Mouse (Mus musculus): ENCODE measurements at regions not wholly inside any gene's neighbourhood (a gene's known extent, or its start where the extent isn't known, plus 50 kb on each side); places are given as distances from the start of the nearest gene placed in this dataset.
A peak's percentile ranks its signal among the peaks of the same experiment; 100 is the strongest.

DNA sequence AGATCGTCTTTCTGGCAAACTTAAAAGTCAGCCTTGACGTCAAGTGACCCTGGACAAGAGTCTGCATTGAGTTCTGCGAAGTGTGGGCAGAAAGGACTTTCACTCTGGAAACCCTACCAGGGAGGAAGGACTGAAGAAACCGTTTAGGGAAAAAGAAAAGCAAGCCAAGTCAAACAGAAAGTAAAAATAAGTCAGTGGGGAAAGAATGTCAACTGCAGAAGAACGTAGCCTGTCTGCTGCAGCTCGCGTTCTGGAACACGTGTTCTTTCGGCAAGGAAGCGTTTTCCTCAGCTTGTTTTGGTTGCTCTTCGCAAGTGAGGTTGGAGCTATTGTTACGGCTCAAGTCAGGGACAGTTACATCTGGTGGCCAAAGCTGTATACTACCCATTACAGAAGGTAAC, 147.1 kb upstream of the Klf6 start:
- H3K9me3 ChIP-seq = no peaks in the 10 kb centered on the region
- H3K27me3 ChIP-seq = no peaks in the 10 kb centered on the region
- no peaks in the 10 kb centered on the region for H3K36me3 ChIP-seq
- H3K9ac ChIP-seq = no peak overlapping the region
- peak overlapping the region; percentile 57 for H3K27ac ChIP-seq
- no peak for ATAC-seq (ENCODE audit: insufficient number of reproducible peaks, low FRiP score, low TSS enrichment, low read depth)
- peak overlapping the region; percentile 34 for H3K4me2 ChIP-seq
- no peaks in the 10 kb centered on the region for H3K4me1 ChIP-seq
- WGBS = 34% methylated on average over 12 of the region's 12 CpGs
- H3K4me3 ChIP-seq = peak overlapping the region; percentile 23

DNA sequence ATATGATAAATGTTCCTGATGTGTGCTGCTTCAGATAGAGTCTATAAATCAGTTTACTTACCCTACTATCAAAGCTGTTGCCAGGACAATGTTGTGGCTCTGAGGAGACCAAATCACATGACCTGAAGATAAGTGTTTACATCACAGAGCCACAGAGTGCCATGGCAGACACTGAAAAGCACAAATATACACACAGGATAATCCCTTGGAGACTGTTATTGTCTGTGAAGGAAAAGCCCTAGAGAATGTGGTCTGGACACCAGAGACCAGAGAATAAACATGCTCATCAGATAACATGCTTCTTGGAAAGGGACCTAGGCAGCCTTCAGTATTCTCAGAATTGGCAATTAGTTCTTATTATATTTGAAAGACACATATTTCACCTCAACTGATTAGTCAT, 146.5 kb upstream of the Klf6 start:
- ATAC-seq (ENCODE audit: insufficient number of reproducible peaks, low FRiP score, low TSS enrichment, low read depth) = no peak
- Histone ChIP-seq H3K27ac (no peak overlapping the region), H3K9ac (no peak overlapping the region), H3K4me1 (no peaks in the 10 kb centered on the region), H3K27me3 (no peaks in the 10 kb centered on the region), H3K36me3 (no peaks in the 10 kb centered on the region), H3K9me3 (no peaks in the 10 kb centered on the region), H3K4me3 (no peak overlapping the region), H3K4me2 (peak overlapping the region; percentile 34; the same call in 1 of the 2 replicates)

DNA sequence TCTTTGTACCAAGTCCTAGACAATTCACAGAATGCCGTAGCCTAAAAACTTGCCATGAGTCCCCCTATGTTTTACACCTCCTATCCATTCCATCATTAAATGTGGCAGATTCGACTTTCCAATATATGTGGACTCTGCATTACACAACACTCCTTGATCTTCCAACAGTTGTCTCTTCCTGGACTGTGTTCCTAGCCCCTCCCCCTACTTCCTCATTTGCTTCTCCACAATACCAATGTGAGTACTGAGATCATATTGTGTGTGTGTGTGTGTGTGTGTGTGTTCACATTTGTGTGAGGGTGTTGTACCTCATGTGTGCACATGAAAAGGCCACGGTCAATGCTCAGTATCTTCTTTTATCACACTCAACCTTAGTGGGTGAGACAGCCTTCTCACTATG, 144.5 kb upstream of the Klf6 start:
- Histone ChIP-seq H3K4me1 (no peaks in the 10 kb centered on the region), H3K27ac (no peak overlapping the region), H3K9ac (no peak overlapping the region), H3K36me3 (no peaks in the 10 kb centered on the region), H3K4me2 (no peak overlapping the region), H3K9me3 (no peaks in the 10 kb centered on the region), H3K27me3 (no peaks in the 10 kb centered on the region), H3K4me3 (no peak overlapping the region)
- WGBS = 82% methylated on average over 3 of the region's 3 CpGs
- ATAC-seq (ENCODE audit: insufficient number of reproducible peaks, low FRiP score, low TSS enrichment, low read depth) = no peak

DNA sequence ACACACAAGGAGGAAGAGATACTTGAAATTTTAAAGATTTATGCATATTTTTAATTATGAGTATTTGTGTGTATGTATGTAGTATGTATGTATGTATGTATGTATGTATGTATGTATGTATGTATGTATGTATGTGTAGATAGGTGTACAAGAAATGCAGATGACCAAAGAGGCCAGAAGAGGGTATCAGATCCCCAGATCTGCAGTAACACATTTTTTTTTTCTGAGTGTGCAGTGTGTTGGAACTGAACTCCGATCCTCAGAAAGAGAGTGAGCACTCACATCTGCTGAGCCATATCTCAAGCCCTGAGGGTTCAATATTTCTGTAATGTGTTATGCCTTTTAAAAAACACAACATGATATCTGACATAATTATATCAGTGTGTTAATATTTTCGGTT, 138.0 kb upstream of the Klf6 start:
- no peak overlapping the region for H3K4me3 ChIP-seq
- no peaks in the 10 kb centered on the region for H3K27me3 ChIP-seq
- H3K9ac ChIP-seq = no peak overlapping the region
- H3K27ac ChIP-seq = no peak overlapping the region
- H3K4me2 ChIP-seq = no peak overlapping the region
- no peak for ATAC-seq (ENCODE audit: insufficient number of reproducible peaks, low FRiP score, low TSS enrichment, low read depth)
- no peaks in the 10 kb centered on the region for H3K36me3 ChIP-seq
- WGBS = 82% methylated on average over 2 of the region's 2 CpGs
- no peaks in the 10 kb centered on the region for H3K4me1 ChIP-seq
- no peaks in the 10 kb centered on the region for H3K9me3 ChIP-seq

DNA sequence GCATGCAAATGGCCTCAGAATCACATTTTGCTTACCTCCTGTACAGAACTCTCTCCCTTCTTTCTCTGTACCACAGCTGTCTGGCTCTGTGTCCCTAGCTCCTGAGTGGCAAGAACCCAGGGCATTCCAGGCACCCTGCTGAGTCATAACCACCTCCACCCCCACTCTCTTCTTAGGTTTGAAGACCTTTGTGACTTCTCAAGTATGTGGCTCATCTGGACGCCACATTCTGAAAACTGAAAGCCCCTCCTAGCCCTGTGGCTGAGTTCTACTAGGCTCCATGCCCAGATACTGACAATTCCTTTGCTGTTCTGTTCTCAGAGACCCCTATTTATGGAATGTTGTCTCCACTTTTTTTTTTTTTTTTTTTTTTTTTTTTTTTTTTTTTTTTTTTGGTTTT, 136.9 kb upstream of the Klf6 start:
- H3K36me3 ChIP-seq = no peaks in the 10 kb centered on the region
- H3K4me3 ChIP-seq = no peak overlapping the region
- no peak overlapping the region for H3K9ac ChIP-seq
- H3K27ac ChIP-seq = no peak overlapping the region
- 52% methylated on average over 1 of the region's 1 CpGs for WGBS
- no peaks in the 10 kb centered on the region for H3K9me3 ChIP-seq
- no peaks in the 10 kb centered on the region for H3K4me1 ChIP-seq
- H3K4me2 ChIP-seq = no peak overlapping the region
- H3K27me3 ChIP-seq = no peaks in the 10 kb centered on the region
- no peak for ATAC-seq (ENCODE audit: insufficient number of reproducible peaks, low FRiP score, low TSS enrichment, low read depth)

DNA sequence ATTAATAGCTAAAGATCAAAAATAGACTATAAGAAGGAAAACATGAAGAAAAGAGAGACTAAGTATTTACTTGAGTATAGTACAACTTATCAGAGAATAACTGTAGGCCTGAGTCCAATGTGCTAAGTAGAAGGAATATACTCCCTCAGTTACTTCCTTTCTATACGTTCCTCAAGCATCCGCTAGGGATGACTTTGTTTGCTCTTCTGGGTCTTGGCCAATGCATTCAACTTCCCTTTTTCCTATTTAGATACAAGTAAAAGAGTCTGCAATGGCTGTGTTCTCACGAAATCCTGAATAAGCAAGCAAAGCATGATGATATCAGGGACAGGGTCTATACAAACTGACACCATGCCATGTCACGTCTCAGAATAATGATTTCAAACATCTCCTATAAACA, 135.3 kb upstream of the Klf6 start:
- Histone ChIP-seq H3K4me1 (no peaks in the 10 kb centered on the region), H3K9me3 (no peaks in the 10 kb centered on the region), H3K27me3 (no peaks in the 10 kb centered on the region), H3K36me3 (no peaks in the 10 kb centered on the region), H3K27ac (no peak overlapping the region), H3K4me3 (no peak overlapping the region), H3K9ac (no peak overlapping the region), H3K4me2 (no peak overlapping the region)
- 79% methylated on average over 4 of the region's 4 CpGs for WGBS
- ATAC-seq (ENCODE audit: insufficient number of reproducible peaks, low FRiP score, low TSS enrichment, low read depth) = no peak

DNA sequence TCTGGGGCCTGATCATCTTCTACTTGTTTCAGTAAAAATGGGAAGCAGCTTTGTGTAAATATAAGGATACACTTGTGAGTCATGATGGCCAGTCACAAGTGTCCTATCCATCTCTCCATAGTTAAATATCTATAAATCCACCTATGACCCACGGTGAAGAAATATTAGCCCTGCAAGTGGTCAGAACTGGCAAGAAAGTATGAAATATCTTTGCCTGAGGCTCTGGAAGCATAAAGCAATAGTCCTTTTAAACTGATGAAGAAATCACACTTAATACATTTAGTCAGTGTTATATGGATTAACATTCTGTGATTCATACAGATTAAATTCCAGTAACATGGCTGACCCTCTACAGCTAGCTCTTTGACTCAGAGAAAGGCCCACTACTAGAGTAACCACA, 134.8 kb upstream of the Klf6 start:
- no peak overlapping the region for H3K9ac ChIP-seq
- 70% methylated on average over 1 of the region's 1 CpGs for WGBS
- no peak overlapping the region for H3K27ac ChIP-seq
- no peaks in the 10 kb centered on the region for H3K27me3 ChIP-seq
- H3K9me3 ChIP-seq = no peaks in the 10 kb centered on the region
- H3K4me1 ChIP-seq = no peaks in the 10 kb centered on the region
- no peak for ATAC-seq (ENCODE audit: insufficient number of reproducible peaks, low FRiP score, low TSS enrichment, low read depth)
- H3K4me3 ChIP-seq = no peak overlapping the region
- H3K4me2 ChIP-seq = no peak overlapping the region
- H3K36me3 ChIP-seq = no peaks in the 10 kb centered on the region

DNA sequence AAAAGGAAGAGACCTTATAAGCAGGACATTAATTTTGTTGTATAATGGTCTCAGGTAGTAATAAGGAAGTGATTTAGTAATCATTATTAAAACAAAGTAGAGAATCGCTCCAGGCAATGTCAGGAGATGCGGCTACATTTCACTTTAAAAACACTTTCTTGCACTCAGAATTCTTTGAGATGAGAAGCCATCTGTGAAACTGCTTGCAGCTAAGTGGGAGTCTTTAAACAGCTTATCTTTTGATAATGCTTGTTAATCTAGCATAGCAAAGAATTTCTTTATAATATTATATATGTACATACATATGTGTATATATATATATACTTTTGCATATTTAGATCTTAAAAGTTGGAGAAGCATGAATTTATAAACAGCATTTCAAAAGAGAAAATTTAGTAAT, 133.1 kb upstream of the Klf6 start:
- no peak overlapping the region for H3K4me2 ChIP-seq
- no peak overlapping the region for H3K4me3 ChIP-seq
- H3K27me3 ChIP-seq = no peaks in the 10 kb centered on the region
- H3K9me3 ChIP-seq = no peaks in the 10 kb centered on the region
- 73% methylated on average over 2 of the region's 2 CpGs for WGBS
- no peaks in the 10 kb centered on the region for H3K36me3 ChIP-seq
- H3K27ac ChIP-seq = no peak overlapping the region
- no peak for ATAC-seq (ENCODE audit: insufficient number of reproducible peaks, low FRiP score, low TSS enrichment, low read depth)
- no peaks in the 10 kb centered on the region for H3K4me1 ChIP-seq
- H3K9ac ChIP-seq = no peak overlapping the region

DNA sequence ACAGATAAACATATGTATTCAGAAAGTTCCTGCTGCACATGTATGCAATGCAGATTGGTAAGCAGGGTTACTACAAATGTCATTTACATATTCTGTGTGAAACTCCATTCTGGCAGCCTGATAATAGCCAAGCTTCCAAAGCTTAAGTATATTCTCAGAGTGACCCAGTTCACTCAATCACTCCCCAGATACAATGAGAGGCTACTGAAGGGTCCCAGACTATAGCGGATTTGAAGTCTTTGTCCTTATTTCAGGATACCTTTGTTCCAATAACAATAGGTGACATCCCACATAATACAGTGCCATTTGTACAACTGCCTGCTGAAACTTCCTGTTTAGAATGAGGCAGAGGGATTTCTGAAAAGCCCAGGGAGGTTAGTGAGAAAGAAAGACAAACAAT, 132.5 kb upstream of the Klf6 start:
- Histone ChIP-seq H3K9me3 (no peaks in the 10 kb centered on the region), H3K9ac (no peak overlapping the region), H3K4me3 (no peak overlapping the region), H3K4me2 (no peak overlapping the region), H3K36me3 (no peaks in the 10 kb centered on the region), H3K4me1 (no peaks in the 10 kb centered on the region), H3K27me3 (no peaks in the 10 kb centered on the region), H3K27ac (no peak overlapping the region)
- WGBS = 76% methylated on average over 1 of the region's 1 CpGs
- ATAC-seq (ENCODE audit: insufficient number of reproducible peaks, low FRiP score, low TSS enrichment, low read depth) = no peak

DNA sequence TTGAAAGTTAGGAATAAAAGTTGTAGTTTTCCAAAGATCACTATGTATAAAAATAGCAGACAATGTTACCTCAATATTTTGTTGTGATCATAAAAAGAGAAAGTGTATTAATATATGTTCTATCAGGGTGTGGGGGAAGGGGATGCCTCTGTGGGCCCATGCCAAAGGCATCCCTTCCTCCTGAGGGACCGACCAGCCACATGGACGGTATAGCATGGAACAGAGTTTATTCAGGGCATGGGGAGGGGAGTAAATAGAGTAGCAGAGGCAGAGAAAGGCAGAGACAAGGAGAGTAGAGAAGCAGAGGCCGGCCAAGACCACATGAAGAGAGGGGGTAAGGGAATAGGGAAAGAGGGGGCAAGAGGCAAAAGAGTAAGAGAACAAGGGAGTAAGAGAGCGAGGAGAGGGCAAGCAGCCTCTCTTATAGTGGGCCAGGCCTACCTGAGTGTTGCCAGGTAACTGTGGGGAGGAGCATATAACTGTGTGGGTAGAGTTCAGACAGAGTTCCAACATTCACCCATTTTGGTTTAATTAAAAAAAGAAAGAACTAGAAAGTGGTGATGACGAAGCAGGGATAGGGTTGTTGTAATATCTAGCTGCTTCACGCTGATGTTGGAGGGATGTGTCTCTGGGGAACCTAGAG, 131.7 kb upstream of the Klf6 start:
- ATAC-seq (ENCODE audit: insufficient number of reproducible peaks, low FRiP score, low TSS enrichment, low read depth) = no peak
- Histone ChIP-seq H3K36me3 (no peaks in the 10 kb centered on the region), H3K4me3 (no peak overlapping the region), H3K4me2 (no peak overlapping the region), H3K27ac (no peak overlapping the region), H3K9ac (no peak overlapping the region), H3K4me1 (no peaks in the 10 kb centered on the region), H3K9me3 (no peaks in the 10 kb centered on the region), H3K27me3 (no peaks in the 10 kb centered on the region)
- WGBS = 90% methylated on average over 6 of the region's 6 CpGs

DNA sequence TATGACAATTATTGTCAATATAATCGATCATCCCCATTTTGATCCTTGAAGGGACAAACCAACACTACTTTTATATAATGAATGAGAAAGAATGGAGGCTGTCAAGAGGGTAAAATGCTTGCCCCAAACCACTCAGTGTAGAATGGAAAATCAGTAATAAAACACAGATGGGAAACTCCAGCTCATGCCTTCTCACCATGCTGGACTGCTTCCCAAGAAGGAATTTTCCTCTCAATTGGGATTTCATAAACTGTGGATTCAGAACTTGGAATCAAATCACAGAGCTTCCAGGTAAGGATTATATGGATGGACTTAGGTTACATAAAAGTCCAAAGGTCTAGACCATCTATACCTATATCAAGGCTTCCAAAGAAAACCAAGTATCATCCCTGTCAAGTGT, 129.1 kb upstream of the Klf6 start:
- no peaks in the 10 kb centered on the region for H3K9me3 ChIP-seq
- no peak overlapping the region for H3K9ac ChIP-seq
- no peak overlapping the region for H3K4me2 ChIP-seq
- no peak overlapping the region for H3K27ac ChIP-seq
- 73% methylated on average over 1 of the region's 1 CpGs for WGBS
- no peak for ATAC-seq (ENCODE audit: insufficient number of reproducible peaks, low FRiP score, low TSS enrichment, low read depth)
- no peak overlapping the region for H3K4me3 ChIP-seq
- no peaks in the 10 kb centered on the region for H3K36me3 ChIP-seq
- H3K27me3 ChIP-seq = no peaks in the 10 kb centered on the region
- no peaks in the 10 kb centered on the region for H3K4me1 ChIP-seq

DNA sequence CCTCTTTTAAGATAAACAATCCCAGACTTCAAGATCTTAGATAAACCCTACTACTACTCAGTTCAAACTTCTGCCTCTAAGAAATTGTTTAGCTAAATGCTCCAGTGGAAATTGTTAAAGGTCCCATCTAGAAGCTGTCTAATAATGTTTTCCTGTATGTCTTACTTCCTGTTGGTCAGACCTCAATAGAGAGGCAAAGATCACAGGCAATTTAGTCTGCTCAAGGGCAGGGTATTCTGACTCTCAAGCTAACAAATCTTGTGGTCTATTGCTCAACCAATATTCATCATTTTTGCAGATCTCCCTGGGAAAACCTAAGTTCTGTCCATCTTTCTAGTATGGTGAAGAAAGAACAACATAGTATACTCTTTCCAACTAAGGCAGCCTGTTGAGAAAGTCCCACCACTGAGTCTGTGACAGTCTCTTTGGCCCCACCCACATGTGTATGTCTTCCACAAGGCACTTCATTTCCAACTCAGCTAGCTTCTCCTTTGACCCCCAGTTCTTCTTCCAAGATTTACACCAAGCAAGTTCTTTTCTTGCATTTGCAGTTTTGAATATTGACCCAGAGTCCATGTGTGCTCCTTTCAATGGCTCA, 126.2 kb upstream of the Klf6 start:
- Histone ChIP-seq H3K27ac (no peak overlapping the region), H3K4me1 (no peaks in the 10 kb centered on the region), H3K9me3 (no peaks in the 10 kb centered on the region), H3K4me2 (no peak overlapping the region), H3K27me3 (no peaks in the 10 kb centered on the region), H3K9ac (no peak overlapping the region), H3K4me3 (no peak overlapping the region), H3K36me3 (no peaks in the 10 kb centered on the region)
- ATAC-seq (ENCODE audit: insufficient number of reproducible peaks, low FRiP score, low TSS enrichment, low read depth) = no peak

DNA sequence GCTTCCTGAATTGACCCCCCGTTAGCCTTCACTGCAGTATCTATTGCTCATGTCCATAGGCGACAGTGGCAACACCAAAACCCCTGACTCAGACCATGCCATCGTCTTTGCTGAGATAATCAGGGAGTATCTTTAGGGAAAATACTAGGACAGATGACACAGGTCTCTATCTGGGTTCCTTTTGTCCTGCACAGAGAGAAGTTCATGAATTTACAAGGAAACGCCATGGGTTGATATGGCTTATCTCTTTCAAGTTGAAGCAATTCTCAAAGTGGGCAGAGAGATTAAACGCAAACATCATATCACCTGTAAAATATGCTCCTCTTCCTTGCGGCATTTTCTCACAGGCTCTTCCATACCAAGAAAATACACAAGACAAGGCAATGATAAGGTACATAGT, 124.8 kb upstream of the Klf6 start:
- Histone ChIP-seq H3K9ac (no peak overlapping the region), H3K4me2 (no peak overlapping the region), H3K36me3 (no peaks in the 10 kb centered on the region), H3K27ac (no peak overlapping the region), H3K4me3 (no peak overlapping the region), H3K9me3 (no peaks in the 10 kb centered on the region), H3K27me3 (no peaks in the 10 kb centered on the region), H3K4me1 (no peaks in the 10 kb centered on the region)
- ATAC-seq (ENCODE audit: insufficient number of reproducible peaks, low FRiP score, low TSS enrichment, low read depth) = no peak
- WGBS = 92% methylated on average over 6 of the region's 6 CpGs

Measured in limb, embryonic 15.5 days (tissue).